Mouse (Mus musculus): ENCODE results near the gene Frmd4b. TPM values are rescaled to one million over a fixed set of nuclear protein-coding genes. Genes with fewer than 3 reads are reported as not detected.

Gene Frmd4b
- polyA plus RNA-seq, 1 experiment from 2014 or later = 10.6 TPM

GRCm38 (mm10) chr6:97615901-97616461 lies 1.4 kb downstream of the Frmd4b start:
- Histone ChIP-seq H3K9ac (ENCODE audit: low read depth, low read length) (peak overlapping the region; percentile 21; the same call in 1 of the 2 replicates), H3K4me1 (ENCODE audit: control insufficient read depth, insufficient read depth, low read length) (peaks cover 12% of the 10 kb centered on the region), H3K27ac (ENCODE audit: low read length) (no peak overlapping the region), H3K4me3 (ENCODE audit: low read length) (peak overlapping the region; percentile 67), H3K36me3 (ENCODE audit: control insufficient read depth, insufficient read depth, low read length) (no peaks in the 10 kb centered on the region), H3K27me3 (replicated peaks; ENCODE audit: control insufficient read depth, insufficient read depth, low read length) (peaks cover 13% of the 10 kb centered on the region), H3K9me3 (ENCODE audit: control insufficient read depth, low read length) (no peaks in the 10 kb centered on the region), H3K4me2 (ENCODE audit: low read depth, low read length) (peak overlapping the region; percentile 95)
- ATAC-seq = peak; percentile 29; the same call in 1 of the 2 replicates
- 6% methylated on average over 16 of the region's 16 CpGs for WGBS

- no peak overlapping the region for H3K4me3 ChIP-seq (ENCODE audit: low read length)
- H3K9me3 ChIP-seq (ENCODE audit: control insufficient read depth, low read length) = no peaks in the 10 kb centered on the region
- no peak for ATAC-seq
- H3K36me3 ChIP-seq (ENCODE audit: control insufficient read depth, insufficient read depth, low read length) = no peaks in the 10 kb centered on the region
- H3K4me2 ChIP-seq (ENCODE audit: low read depth, low read length) = no peak overlapping the region
- H3K27ac ChIP-seq (ENCODE audit: low read length) = no peak overlapping the region
- peaks cover 12% of the 10 kb centered on the region for H3K4me1 ChIP-seq (ENCODE audit: control insufficient read depth, insufficient read depth, low read length)
- no peak overlapping the region for H3K9ac ChIP-seq (ENCODE audit: low read depth, low read length)
- H3K27me3 ChIP-seq (replicated peaks; ENCODE audit: control insufficient read depth, insufficient read depth, low read length) = peaks cover 13% of the 10 kb centered on the region
Observed at GRCm38 (mm10) chr6:97614179-97614578, 3.2 kb downstream of the Frmd4b start.

- WGBS = 89% methylated on average over 5 of the region's 5 CpGs
- Histone ChIP-seq H3K9ac (ENCODE audit: low read depth, low read length) (no peak overlapping the region), H3K36me3 (ENCODE audit: control insufficient read depth, insufficient read depth, low read length) (no peaks in the 10 kb centered on the region), H3K4me3 (ENCODE audit: low read length) (no peak overlapping the region), H3K9me3 (ENCODE audit: control insufficient read depth, low read length) (no peaks in the 10 kb centered on the region), H3K27ac (ENCODE audit: low read length) (no peak overlapping the region), H3K4me1 (ENCODE audit: control insufficient read depth, insufficient read depth, low read length) (peaks cover 12% of the 10 kb centered on the region), H3K4me2 (ENCODE audit: low read depth, low read length) (no peak overlapping the region), H3K27me3 (replicated peaks; ENCODE audit: control insufficient read depth, insufficient read depth, low read length) (peaks cover 13% of the 10 kb centered on the region)
- no peak for ATAC-seq
Observed at GRCm38 (mm10) chr6:97612861-97613260, 4.5 kb downstream of the Frmd4b start.

GRCm38 (mm10) chr6:97610051-97610450 lies 7.3 kb downstream of the Frmd4b start:
- no peak for ATAC-seq
- Histone ChIP-seq H3K4me1 (ENCODE audit: control insufficient read depth, insufficient read depth, low read length) (no peaks in the 10 kb centered on the region), H3K27ac (ENCODE audit: low read length) (no peak overlapping the region), H3K36me3 (ENCODE audit: control insufficient read depth, insufficient read depth, low read length) (no peaks in the 10 kb centered on the region), H3K9ac (ENCODE audit: low read depth, low read length) (no peak overlapping the region), H3K4me3 (ENCODE audit: low read length) (no peak overlapping the region), H3K9me3 (ENCODE audit: control insufficient read depth, low read length) (no peaks in the 10 kb centered on the region), H3K4me2 (ENCODE audit: low read depth, low read length) (no peak overlapping the region), H3K27me3 (replicated peaks; ENCODE audit: control insufficient read depth, insufficient read depth, low read length) (no peaks in the 10 kb centered on the region)
- WGBS = 63% methylated on average over 2 of the region's 2 CpGs

- ATAC-seq = no peak
- 52% methylated on average over 3 of the region's 3 CpGs for WGBS
- H3K4me1 ChIP-seq (ENCODE audit: control insufficient read depth, insufficient read depth, low read length) = no peaks in the 10 kb centered on the region
- no peaks in the 10 kb centered on the region for H3K9me3 ChIP-seq (ENCODE audit: control insufficient read depth, low read length)
- no peak overlapping the region for H3K9ac ChIP-seq (ENCODE audit: low read depth, low read length)
- H3K4me2 ChIP-seq (ENCODE audit: low read depth, low read length) = no peak overlapping the region
- H3K4me3 ChIP-seq (ENCODE audit: low read length) = no peak overlapping the region
- no peak overlapping the region for H3K27ac ChIP-seq (ENCODE audit: low read length)
- H3K27me3 ChIP-seq (replicated peaks; ENCODE audit: control insufficient read depth, insufficient read depth, low read length) = no peaks in the 10 kb centered on the region
- H3K36me3 ChIP-seq (ENCODE audit: control insufficient read depth, insufficient read depth, low read length) = no peaks in the 10 kb centered on the region
Observed at GRCm38 (mm10) chr6:97607646-97608045, 9.7 kb downstream of the Frmd4b start.

- no peak overlapping the region for H3K9ac ChIP-seq (ENCODE audit: low read depth, low read length)
- H3K4me1 ChIP-seq (ENCODE audit: control insufficient read depth, insufficient read depth, low read length) = no peaks in the 10 kb centered on the region
- WGBS = 69% methylated on average over 3 of the region's 3 CpGs
- no peaks in the 10 kb centered on the region for H3K36me3 ChIP-seq (ENCODE audit: control insufficient read depth, insufficient read depth, low read length)
- ATAC-seq = no peak
- no peak overlapping the region for H3K4me2 ChIP-seq (ENCODE audit: low read depth, low read length)
- H3K4me3 ChIP-seq (ENCODE audit: low read length) = no peak overlapping the region
- no peak overlapping the region for H3K27ac ChIP-seq (ENCODE audit: low read length)
- H3K27me3 ChIP-seq (replicated peaks; ENCODE audit: control insufficient read depth, insufficient read depth, low read length) = no peaks in the 10 kb centered on the region
- H3K9me3 ChIP-seq (ENCODE audit: control insufficient read depth, low read length) = no peaks in the 10 kb centered on the region
Observed at GRCm38 (mm10) chr6:97595218-97595617, 22.1 kb downstream of the Frmd4b start.

GRCm38 (mm10) chr6:97594589-97594988 lies 22.8 kb downstream of the Frmd4b start:
- H3K9ac ChIP-seq (ENCODE audit: low read depth, low read length) = no peak overlapping the region
- H3K36me3 ChIP-seq (ENCODE audit: control insufficient read depth, insufficient read depth, low read length) = no peaks in the 10 kb centered on the region
- no peaks in the 10 kb centered on the region for H3K4me1 ChIP-seq (ENCODE audit: control insufficient read depth, insufficient read depth, low read length)
- H3K4me3 ChIP-seq (ENCODE audit: low read length) = no peak overlapping the region
- H3K27me3 ChIP-seq (replicated peaks; ENCODE audit: control insufficient read depth, insufficient read depth, low read length) = no peaks in the 10 kb centered on the region
- no peak overlapping the region for H3K27ac ChIP-seq (ENCODE audit: low read length)
- H3K4me2 ChIP-seq (ENCODE audit: low read depth, low read length) = no peak overlapping the region
- H3K9me3 ChIP-seq (ENCODE audit: control insufficient read depth, low read length) = no peaks in the 10 kb centered on the region
- WGBS = 89% methylated on average over 7 of the region's 7 CpGs
- ATAC-seq = no peak

GRCm38 (mm10) chr6:97590230-97590629 lies 27.1 kb downstream of the Frmd4b start:
- H3K9me3 ChIP-seq (ENCODE audit: control insufficient read depth, low read length) = no peaks in the 10 kb centered on the region
- H3K36me3 ChIP-seq (ENCODE audit: control insufficient read depth, insufficient read depth, low read length) = no peaks in the 10 kb centered on the region
- H3K9ac ChIP-seq (ENCODE audit: low read depth, low read length) = no peak overlapping the region
- ATAC-seq = no peak
- no peak overlapping the region for H3K27ac ChIP-seq (ENCODE audit: low read length)
- H3K27me3 ChIP-seq (replicated peaks; ENCODE audit: control insufficient read depth, insufficient read depth, low read length) = no peaks in the 10 kb centered on the region
- no peak overlapping the region for H3K4me3 ChIP-seq (ENCODE audit: low read length)
- H3K4me1 ChIP-seq (ENCODE audit: control insufficient read depth, insufficient read depth, low read length) = no peaks in the 10 kb centered on the region
- WGBS = 74% methylated on average over 5 of the region's 5 CpGs
- H3K4me2 ChIP-seq (ENCODE audit: low read depth, low read length) = no peak overlapping the region

GRCm38 (mm10) chr6:97589581-97589980 lies 27.8 kb downstream of the Frmd4b start:
- H3K27me3 ChIP-seq (replicated peaks; ENCODE audit: control insufficient read depth, insufficient read depth, low read length) = no peaks in the 10 kb centered on the region
- no peaks in the 10 kb centered on the region for H3K36me3 ChIP-seq (ENCODE audit: control insufficient read depth, insufficient read depth, low read length)
- no peak for ATAC-seq
- H3K4me2 ChIP-seq (ENCODE audit: low read depth, low read length) = no peak overlapping the region
- H3K4me1 ChIP-seq (ENCODE audit: control insufficient read depth, insufficient read depth, low read length) = no peaks in the 10 kb centered on the region
- no peak overlapping the region for H3K4me3 ChIP-seq (ENCODE audit: low read length)
- 84% methylated on average over 3 of the region's 3 CpGs for WGBS
- no peak overlapping the region for H3K9ac ChIP-seq (ENCODE audit: low read depth, low read length)
- no peaks in the 10 kb centered on the region for H3K9me3 ChIP-seq (ENCODE audit: control insufficient read depth, low read length)
- H3K27ac ChIP-seq (ENCODE audit: low read length) = no peak overlapping the region

- ATAC-seq = no peak
- Histone ChIP-seq H3K4me1 (ENCODE audit: control insufficient read depth, insufficient read depth, low read length) (no peaks in the 10 kb centered on the region), H3K36me3 (ENCODE audit: control insufficient read depth, insufficient read depth, low read length) (no peaks in the 10 kb centered on the region), H3K9ac (ENCODE audit: low read depth, low read length) (no peak overlapping the region), H3K4me3 (ENCODE audit: low read length) (no peak overlapping the region), H3K27me3 (replicated peaks; ENCODE audit: control insufficient read depth, insufficient read depth, low read length) (no peaks in the 10 kb centered on the region), H3K27ac (ENCODE audit: low read length) (no peak overlapping the region), H3K4me2 (ENCODE audit: low read depth, low read length) (no peak overlapping the region), H3K9me3 (ENCODE audit: control insufficient read depth, low read length) (no peaks in the 10 kb centered on the region)
- WGBS = 88% methylated on average over 7 of the region's 7 CpGs
Observed at GRCm38 (mm10) chr6:97589031-97589430, 28.3 kb downstream of the Frmd4b start.
